Mouse (Mus musculus): Measurements from ENCODE around the gene Gm7954. TPM values are rescaled to one million over a fixed set of nuclear protein-coding genes. Genes with fewer than 3 reads are reported as not detected.
"Not testable (repeated sequence)": the region's sequence is repeated elsewhere in the genome, so short reads cannot be mapped to it uniquely, and the experiment has no call there.

Gm7954 gene
- polyA plus RNA-seq (2016; fragmentation: Nextera tagmentation; extraction: Ambion mirVana) = not detected in 2 replicates

GRCm38 (mm10) chr14:41453418-41453817 lies at the start of gene Gm7954:
TSS of gene Gm7954 (minus strand) at chr14:41453518.
- H3K27ac ChIP-seq (replicated peaks); H3K4me1 ChIP-seq; H3K27me3 ChIP-seq (ENCODE audit: low read depth, poor library complexity, severe bottlenecking); H3K9me3 ChIP-seq (replicated peaks); H3K4me3 ChIP-seq; DNase-seq (ENCODE audit: low spot score); H3K36me3 ChIP-seq: not testable (repeated sequence)
- no CpG with 5 or more reads among the region's 2 CpGs for WGBS

GRCm38 (mm10) chr14:41489385-41489784 lies 36.1 kb upstream of the Gm7954 start, which contains the start of gene Gm3486:
TSS of gene Gm3486 (minus strand) at chr14:41489485.
- H3K4me3 ChIP-seq; H3K36me3 ChIP-seq; DNase-seq (ENCODE audit: low spot score); H3K9me3 ChIP-seq (replicated peaks); H3K27ac ChIP-seq (replicated peaks); H3K27me3 ChIP-seq (ENCODE audit: low read depth, poor library complexity, severe bottlenecking); H3K4me1 ChIP-seq: not testable (repeated sequence)

GRCm38 (mm10) chr14:41425393-41426075 lies 27.8 kb downstream of the Gm7954 start:
- H3K4me3 ChIP-seq = peak overlapping the region; percentile 28; the same call in 1 of the 2 replicates
- not testable (repeated sequence) for H3K27ac ChIP-seq (replicated peaks); H3K36me3 ChIP-seq; H3K27me3 ChIP-seq (ENCODE audit: low read depth, poor library complexity, severe bottlenecking); H3K9me3 ChIP-seq (replicated peaks); H3K4me1 ChIP-seq
- 19% methylated on average over 12 of the region's 16 CpGs for WGBS
- DNase-seq (ENCODE audit: low spot score) = peak; percentile 30

GRCm38 (mm10) chr14:41424694-41425093 lies 28.6 kb downstream of the Gm7954 start:
- H3K36me3 ChIP-seq; H3K9me3 ChIP-seq (replicated peaks); H3K27me3 ChIP-seq (ENCODE audit: low read depth, poor library complexity, severe bottlenecking); H3K4me1 ChIP-seq; H3K27ac ChIP-seq (replicated peaks): not testable (repeated sequence)
- H3K4me3 ChIP-seq = peak overlapping the region; percentile 28; the same call in 1 of the 2 replicates
- peak; percentile 7 for DNase-seq (ENCODE audit: low spot score)
- WGBS = 10% methylated on average over 12 of the region's 14 CpGs

GRCm38 (mm10) chr14:41408181-41408580 lies 45.1 kb downstream of the Gm7954 start, which contains the start of gene Gm6482:
TSS of gene Gm6482 (minus strand) at chr14:41408281.
- H3K36me3 ChIP-seq; H3K4me3 ChIP-seq; H3K27ac ChIP-seq (replicated peaks); H3K9me3 ChIP-seq (replicated peaks); H3K27me3 ChIP-seq (ENCODE audit: low read depth, poor library complexity, severe bottlenecking); H3K4me1 ChIP-seq; DNase-seq (ENCODE audit: low spot score): not testable (repeated sequence)
- WGBS = 100% methylated on average over 1 of the region's 2 CpGs

Other genes with a start within 250 kb of the Gm7954 start
- gene Gm2832, start 174.7 kb downstream of the Gm7954 start, polyA plus RNA-seq (2016; fragmentation: Nextera tagmentation; extraction: Ambion mirVana) = 0.15 TPM in 1 of 2 replicates, not detected in the other
- gene Gm5798, start 104.9 kb downstream of the Gm7954 start, polyA plus RNA-seq (2016; fragmentation: Nextera tagmentation; extraction: Ambion mirVana) = not detected in 2 replicates
- not detected in 2 replicates for gene Gm7945, start 67.1 kb downstream of the Gm7954 start, polyA plus RNA-seq (2016; fragmentation: Nextera tagmentation; extraction: Ambion mirVana)
- not detected in 2 replicates for gene Gm6482, start 45.2 kb downstream of the Gm7954 start, polyA plus RNA-seq (2016; fragmentation: Nextera tagmentation; extraction: Ambion mirVana)
- not detected in 2 replicates for gene Gm3486, start 36.0 kb upstream of the Gm7954 start, polyA plus RNA-seq (2016; fragmentation: Nextera tagmentation; extraction: Ambion mirVana)
- gene Gm7970, start 102.1 kb upstream of the Gm7954 start, polyA plus RNA-seq (2016; fragmentation: Nextera tagmentation; extraction: Ambion mirVana) = not detected in 2 replicates
- gene 1700049E17Rik2, start 119.7 kb upstream of the Gm7954 start, polyA plus RNA-seq (2016; fragmentation: Nextera tagmentation; extraction: Ambion mirVana) = not detected in 2 replicates
- gene Gm3072, start 171.1 kb upstream of the Gm7954 start, polyA plus RNA-seq (2016; fragmentation: Nextera tagmentation; extraction: Ambion mirVana) = not detected in 2 replicates
- not detected in 2 replicates for gene Gm3676, start 193.0 kb upstream of the Gm7954 start, polyA plus RNA-seq (2016; fragmentation: Nextera tagmentation; extraction: Ambion mirVana)
- not detected in 2 replicates for gene Gm8068, start 248.4 kb upstream of the Gm7954 start, polyA plus RNA-seq (2016; fragmentation: Nextera tagmentation; extraction: Ambion mirVana)

Data from midbrain, embryonic 10.5 days (tissue).